Comparison of ENCODE assay signal across 22 mouse cellular contexts in the genomic region with DNA sequence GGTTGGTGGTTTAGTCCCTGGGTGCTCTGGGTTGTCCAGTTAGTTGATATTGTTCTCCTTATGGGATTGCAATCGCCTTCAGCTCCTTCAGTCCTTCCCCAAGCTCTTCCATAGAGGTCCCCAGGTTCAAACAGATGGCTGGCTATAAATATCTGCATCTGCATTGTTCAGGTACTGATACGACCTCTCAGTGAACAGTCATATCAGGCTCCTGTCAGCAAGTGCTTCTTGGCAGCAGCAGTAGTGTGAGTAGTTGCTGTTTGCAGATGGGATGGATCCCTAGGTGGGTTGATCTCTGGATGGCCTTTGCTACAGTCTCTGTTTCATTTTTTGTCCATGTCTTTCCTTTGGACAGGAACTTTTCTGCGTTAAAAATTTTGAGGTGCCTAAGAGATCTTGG.
"Had no signal": no experiment of that assay in that cellular context is flagged by ENCODE, and none has a peak within 500 bp of the region (broad histone marks: within the 10 kb centered on the region; RNA-seq: fewer than 3 reads in every experiment).

No protein-coding gene starts in this region.

- H3K4me3 ChIP-seq: limb, embryonic 12.5 days; limb, embryonic 15.5 days; lung, embryonic 15.5 days; megakaryocyte, embryonic 14.5 days; midbrain, embryonic 10.5 days; midbrain, embryonic 13.5 days; myocyte; neural tube, embryonic 13.5 days; stomach, embryonic 15.5 days had no signal

- H3K4me2 ChIP-seq: limb, embryonic 12.5 days; limb, embryonic 15.5 days; liver, embryonic 11.5 days; lung, embryonic 15.5 days; midbrain, embryonic 13.5 days; neural tube, embryonic 13.5 days; stomach, embryonic 15.5 days had no signal

- H3K27ac ChIP-seq: limb, embryonic 12.5 days; limb, embryonic 15.5 days; liver, embryonic 14.5 days; lung, embryonic 15.5 days; midbrain, embryonic 10.5 days; midbrain, embryonic 13.5 days; neural tube, embryonic 13.5 days; stomach, embryonic 15.5 days had no signal

- H3K27me3 ChIP-seq: limb, embryonic 12.5 days; limb, embryonic 15.5 days; lung, embryonic 15.5 days; megakaryocyte, embryonic 14.5 days; midbrain, embryonic 13.5 days; neural tube, embryonic 13.5 days; stomach, embryonic 15.5 days had no signal

- ATAC-seq: liver, postnatal 0 days; midbrain, embryonic 13.5 days; midbrain, embryonic 16.5 days had no signal

- H3K4me1 ChIP-seq: limb, embryonic 12.5 days; limb, embryonic 15.5 days; lung, embryonic 15.5 days; megakaryocyte, embryonic 14.5 days; midbrain, embryonic 10.5 days; midbrain, embryonic 13.5 days; neural tube, embryonic 13.5 days; stomach, embryonic 15.5 days had no signal

- H3K36me3 ChIP-seq: limb, embryonic 12.5 days; limb, embryonic 15.5 days; lung, embryonic 15.5 days; midbrain, embryonic 10.5 days; midbrain, embryonic 13.5 days; neural tube, embryonic 13.5 days; stomach, embryonic 15.5 days had no signal

- DNase-seq: kidney, postnatal 14 days; kidney, postnatal 4 days; left cerebral cortex, postnatal 4 days; liver, postnatal 0 days; lung, postnatal 10 days; lung, postnatal 36 days; retina, postnatal 1 day; right cerebral cortex, postnatal 25 days; spleen, adult 18-20 months; thymus, postnatal 25 days had no signal

- H3K9ac ChIP-seq: limb, embryonic 12.5 days; limb, embryonic 15.5 days; liver, embryonic 14.5 days; liver, postnatal 0 days; lung, embryonic 15.5 days; midbrain, embryonic 13.5 days; neural tube, embryonic 13.5 days; stomach, embryonic 15.5 days had no signal

- H3K9me3 ChIP-seq: limb, embryonic 12.5 days; limb, embryonic 15.5 days; lung, embryonic 15.5 days; megakaryocyte, embryonic 14.5 days; midbrain, embryonic 10.5 days; midbrain, embryonic 13.5 days; neural tube, embryonic 13.5 days; stomach, embryonic 15.5 days had no signal
